Mouse (Mus musculus) spleen, adult 2 months (tissue): ENCODE data around the gene G0s2. TPM values are rescaled to one million over a fixed set of nuclear protein-coding genes. Genes with fewer than 3 reads are reported as not detected.

Source experiments
- DNase-seq, 2 experiments: peaks; one replicate each; pipeline versions ENCODE4 v3.0.0 to v3.0.0-alpha.2; 2012 to 2021; ENCODE audit warnings: low spot score in 2 of 2, low read depth in 1 of 2
- H3K27ac ChIP-seq: fragments of 200-500 bp; 2 replicates; pipeline ENCODE4 v1.5.1; 2012; ENCODE audit warnings: low read length, inconsistent platforms; ENCODE audit not compliant: insufficient read depth
- H3K27me3 ChIP-seq: fragments of 200-500 bp; 2 replicates; pipeline ENCODE4 v1.6.1; 2012; ENCODE audit warnings: mild to moderate bottlenecking, moderate library complexity, low read length, inconsistent platforms; ENCODE audit not compliant: control insufficient read depth, insufficient read depth
- H3K36me3 ChIP-seq: fragments of 200-500 bp; 2 replicates; pipeline ENCODE4 v1.6.1; 2012; ENCODE audit warnings: mild to moderate bottlenecking, low read length, inconsistent platforms; ENCODE audit not compliant: control insufficient read depth, insufficient read depth
- H3K4me1 ChIP-seq: fragments of 200-500 bp; 2 replicates; pipeline ENCODE4 v1.6.1; 2011; ENCODE audit warnings: inconsistent platforms; ENCODE audit not compliant: control insufficient read depth, insufficient read depth, insufficient read length
- H3K4me3 ChIP-seq: fragments of 200-500 bp; 2 replicates; pipeline ENCODE4 v1.5.1; 2011; ENCODE audit warnings: mild to moderate bottlenecking, inconsistent platforms; ENCODE audit not compliant: insufficient read depth, insufficient read length; ENCODE audit errors: extremely low read depth
- CTCF ChIP-seq: fragments of 200-500 bp; IDR thresholded peaks from 2 replicates; pipeline ENCODE4 v1.5.1; 2011; ENCODE audit warnings: mild to moderate bottlenecking, inconsistent platforms; ENCODE audit not compliant: insufficient read depth, insufficient read length, insufficient replicate concordance; ENCODE audit errors: extremely low read depth
- POLR2A ChIP-seq: fragments of 200-500 bp; IDR thresholded peaks from 2 replicates; pipeline ENCODE4 v1.6.1; 2011; ENCODE audit warnings: low read depth, low read length, inconsistent platforms
- WGBS: fragments of 180-500 bp; shearing (Covaris S2); methylation state at CpG from one replicate; pipeline ENCODE4 v1.1.7; 2018; 5-methylcytosine and 5-hydroxymethylcytosine counted together
- polyA plus RNA-seq: library from polyadenylated mRNA; depleted of rRNA; stranded (reverse); fragments of >200 nt; gene quantifications from 2 replicates; pipeline ENCODE4 v1.2.3, GENCODE M21; 2012; rRNA removed

Gene G0s2
- polyA plus RNA-seq, 1 experiment = 60.8 TPM

- no peak for DNase-seq
- H3K27ac ChIP-seq = no peak overlapping the region
- 92% methylated on average over 4 of the region's 4 CpGs for WGBS
Observed at GRCm38 (mm10) chr1:193227537-193227936, 45.5 kb downstream of the G0s2 start.

GRCm38 (mm10) chr1:193226724-193227522 is 46.1 kb downstream of the G0s2 start:
- WGBS = 51% methylated on average over 7 of the region's 7 CpGs
- TF ChIP-seq CTCF (no peak), POLR2A (no peak)
- H3K4me1 ChIP-seq = peaks cover 6% of the 10 kb centered on the region; the same call in 1 of the 2 replicates
- no peak overlapping the region for H3K27ac ChIP-seq
- DNase-seq = no peak
- H3K27me3 ChIP-seq = no peaks in the 10 kb centered on the region
- H3K4me3 ChIP-seq = no peak overlapping the region
- peaks cover 1% of the 10 kb centered on the region; the same call in 1 of the 2 replicates for H3K36me3 ChIP-seq

More at GRCm38 (mm10) chr1:193227537-193227936, 45.5 kb downstream of the G0s2 start:
- Histone ChIP-seq H3K4me3 (no peak overlapping the region), H3K27me3 (no peaks in the 10 kb centered on the region), H3K4me1 (peaks cover 6% of the 10 kb centered on the region; the same call in 1 of the 2 replicates), H3K36me3 (peaks cover 1% of the 10 kb centered on the region; the same call in 1 of the 2 replicates)
- TF ChIP-seq POLR2A (no peak), CTCF (no peak)

- Histone ChIP-seq H3K36me3 (peaks cover 1% of the 10 kb centered on the region; the same call in 1 of the 2 replicates), H3K27me3 (no peaks in the 10 kb centered on the region), H3K4me3 (no peak overlapping the region), H3K4me1 (peaks cover 1% of the 10 kb centered on the region; the same call in 1 of the 2 replicates), H3K27ac (no peak overlapping the region)
- 87% methylated on average over 4 of the region's 4 CpGs for WGBS
- no peak for TF ChIP-seq CTCF
- no peak for TF ChIP-seq POLR2A
- no peak for DNase-seq
Observed at GRCm38 (mm10) chr1:193226114-193226513, 46.9 kb downstream of the G0s2 start.

GRCm38 (mm10) chr1:193225531-193225930 is 47.5 kb downstream of the G0s2 start:
- H3K36me3 ChIP-seq = peaks cover 1% of the 10 kb centered on the region; the same call in 1 of the 2 replicates
- H3K27me3 ChIP-seq = no peaks in the 10 kb centered on the region
- H3K4me1 ChIP-seq = no peaks in the 10 kb centered on the region
- no peak overlapping the region for H3K4me3 ChIP-seq
- H3K27ac ChIP-seq = no peak overlapping the region
- WGBS = 80% methylated on average over 3 of the region's 3 CpGs
- TF ChIP-seq POLR2A (no peak), CTCF (no peak)
- DNase-seq = no peak

Other genes with a start within 250 kb of the G0s2 start
- 0.05 and 0.08 TPM in 2 replicates for gene Syt14, start 237.4 kb downstream of the G0s2 start, polyA plus RNA-seq
- gene Diexf, start 142.9 kb downstream of the G0s2 start, polyA plus RNA-seq = 17.1 and 17.3 TPM in 2 replicates
- 1.5 and 2.4 TPM in 2 replicates for gene Irf6, start 120.1 kb downstream of the G0s2 start, polyA plus RNA-seq
- gene A130010J15Rik, start 105.2 kb downstream of the G0s2 start, polyA plus RNA-seq = 1.8 TPM in 2 replicates
- 62.7 and 62.8 TPM in 2 replicates for gene Traf3ip3, start 71.5 kb downstream of the G0s2 start, polyA plus RNA-seq
- 3.4 and 4.6 TPM in 2 replicates for gene Lamb3, start 65.5 kb downstream of the G0s2 start, polyA plus RNA-seq
- 32.9 and 33.5 TPM in 2 replicates for gene Hsd11b1, start 9.1 kb downstream of the G0s2 start, polyA plus RNA-seq
- 0.12 and 0.26 TPM in 2 replicates for gene Camk1g, start 97.1 kb upstream of the G0s2 start, polyA plus RNA-seq